Mouse (Mus musculus): ENCODE measurements at regions not wholly inside any gene's neighbourhood (a gene's known extent, or its start where the extent isn't known, plus 50 kb on each side); places are given as distances from the start of the nearest gene placed in this dataset.

DNA sequence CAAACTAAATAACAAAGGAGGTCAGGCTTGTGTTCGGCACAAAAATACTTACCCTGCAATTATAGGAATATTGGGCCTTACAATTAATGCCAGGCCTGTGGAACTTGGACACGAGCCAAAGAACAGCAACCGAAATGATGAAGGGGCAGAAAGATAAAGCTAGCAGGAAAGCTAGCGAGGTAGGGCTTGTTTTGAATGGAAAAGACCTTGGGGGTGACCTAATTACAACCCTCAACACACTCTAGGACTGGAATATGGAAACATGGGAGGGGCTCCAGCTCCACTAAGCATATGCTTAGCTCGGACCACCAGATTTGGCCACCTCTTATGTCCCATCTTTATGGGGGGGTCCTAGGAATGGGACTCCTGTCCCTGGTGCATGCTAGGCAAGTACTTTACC lies 362.8 kb downstream of the H2al1j start:
- H3K4me1 ChIP-seq (ENCODE audit: control insufficient read depth, insufficient read depth, low read length) = peaks cover 2% of the 10 kb centered on the region
- no peak overlapping the region for H3K9ac ChIP-seq (ENCODE audit: low read depth, poor library complexity, severe bottlenecking)
- no peak overlapping the region for H3K27ac ChIP-seq (ENCODE audit: insufficient read depth, low read length)
- no peak overlapping the region for H3K4me3 ChIP-seq (ENCODE audit: low read depth, low read length)
- H3K9me3 ChIP-seq (replicated peaks; ENCODE audit: control insufficient read depth, insufficient read depth, low read length, poor library complexity, severe bottlenecking) = no peaks in the 10 kb centered on the region
- no peaks in the 10 kb centered on the region for H3K27me3 ChIP-seq (ENCODE audit: control insufficient read depth, insufficient read depth, low read length, poor library complexity, severe bottlenecking)
- TF ChIP-seq CTCF (IDR thresholded peaks at IDR 0.05; ENCODE audit: low read depth, low read length) (no peak), EP300 (IDR thresholded peaks at IDR 0.05; ENCODE audit: insufficient read depth, low read depth, low read length) (no peak), POLR2A (IDR thresholded peaks at IDR 0.05; ENCODE audit: insufficient read depth, low read length) (no peak)
- H3K36me3 ChIP-seq (ENCODE audit: control insufficient read depth, insufficient read depth, low read length, poor library complexity, severe bottlenecking) = no peaks in the 10 kb centered on the region

DNA sequence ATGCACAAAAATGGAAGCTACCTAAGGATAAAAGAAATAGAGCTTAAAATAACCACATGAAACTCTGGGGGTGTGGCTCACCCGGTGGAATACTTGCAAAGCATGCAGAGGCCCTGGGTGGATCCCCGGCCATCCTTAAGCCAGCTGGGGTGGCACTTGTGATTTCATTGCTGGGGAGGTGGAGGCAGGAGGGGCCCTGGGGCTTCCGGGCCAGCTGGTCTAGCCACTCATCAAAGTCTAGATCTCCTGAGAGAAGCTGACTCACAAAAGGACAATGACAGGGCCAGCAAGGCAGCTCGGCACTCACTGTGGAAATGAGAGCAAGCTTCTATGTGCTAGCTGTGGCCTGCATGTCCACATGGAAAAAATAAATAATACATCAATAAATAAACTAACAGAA lies 363.4 kb downstream of the H2al1j start:
- no peak overlapping the region for H3K4me3 ChIP-seq (ENCODE audit: low read depth, low read length)
- no peak overlapping the region for H3K27ac ChIP-seq (ENCODE audit: insufficient read depth, low read length)
- no peaks in the 10 kb centered on the region for H3K9me3 ChIP-seq (replicated peaks; ENCODE audit: control insufficient read depth, insufficient read depth, low read length, poor library complexity, severe bottlenecking)
- H3K27me3 ChIP-seq (ENCODE audit: control insufficient read depth, insufficient read depth, low read length, poor library complexity, severe bottlenecking) = no peaks in the 10 kb centered on the region
- H3K4me1 ChIP-seq (ENCODE audit: control insufficient read depth, insufficient read depth, low read length) = peaks cover 2% of the 10 kb centered on the region
- TF ChIP-seq EP300 (IDR thresholded peaks at IDR 0.05; ENCODE audit: insufficient read depth, low read depth, low read length) (no peak), CTCF (IDR thresholded peaks at IDR 0.05; ENCODE audit: low read depth, low read length) (no peak), POLR2A (IDR thresholded peaks at IDR 0.05; ENCODE audit: insufficient read depth, low read length) (no peak)
- no peak overlapping the region for H3K9ac ChIP-seq (ENCODE audit: low read depth, poor library complexity, severe bottlenecking)
- H3K36me3 ChIP-seq (ENCODE audit: control insufficient read depth, insufficient read depth, low read length, poor library complexity, severe bottlenecking) = no peaks in the 10 kb centered on the region

DNA sequence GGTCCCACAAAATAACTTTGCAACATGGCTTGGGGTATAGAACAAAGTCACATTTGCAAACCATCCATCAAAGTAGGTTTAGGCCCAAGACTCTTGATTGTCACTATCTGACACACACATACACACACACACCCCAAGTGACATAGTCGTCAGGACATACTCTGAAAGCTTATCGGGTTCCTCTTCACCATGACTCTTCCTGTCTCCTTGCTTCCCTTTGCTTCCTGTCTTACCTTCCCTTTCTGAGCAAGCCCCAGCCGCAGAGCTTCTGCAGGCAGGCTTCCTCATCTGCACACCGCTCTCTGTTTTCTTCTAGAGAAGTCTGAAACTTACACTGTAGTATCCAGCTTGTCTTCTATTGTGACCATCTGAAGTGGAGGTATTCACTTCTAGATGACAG lies 368.9 kb downstream of the H2al1j start:
- no peak overlapping the region for H3K4me3 ChIP-seq (ENCODE audit: low read depth, low read length)
- H3K27ac ChIP-seq (ENCODE audit: insufficient read depth, low read length) = no peak overlapping the region
- H3K9me3 ChIP-seq (replicated peaks; ENCODE audit: control insufficient read depth, insufficient read depth, low read length, poor library complexity, severe bottlenecking) = no peaks in the 10 kb centered on the region
- no peaks in the 10 kb centered on the region for H3K4me1 ChIP-seq (ENCODE audit: control insufficient read depth, insufficient read depth, low read length)
- no peaks in the 10 kb centered on the region for H3K27me3 ChIP-seq (ENCODE audit: control insufficient read depth, insufficient read depth, low read length, poor library complexity, severe bottlenecking)
- no peak for TF ChIP-seq CTCF (IDR thresholded peaks at IDR 0.05; ENCODE audit: low read depth, low read length)
- H3K9ac ChIP-seq (ENCODE audit: low read depth, poor library complexity, severe bottlenecking) = no peak overlapping the region
- no peaks in the 10 kb centered on the region for H3K36me3 ChIP-seq (ENCODE audit: control insufficient read depth, insufficient read depth, low read length, poor library complexity, severe bottlenecking)

DNA sequence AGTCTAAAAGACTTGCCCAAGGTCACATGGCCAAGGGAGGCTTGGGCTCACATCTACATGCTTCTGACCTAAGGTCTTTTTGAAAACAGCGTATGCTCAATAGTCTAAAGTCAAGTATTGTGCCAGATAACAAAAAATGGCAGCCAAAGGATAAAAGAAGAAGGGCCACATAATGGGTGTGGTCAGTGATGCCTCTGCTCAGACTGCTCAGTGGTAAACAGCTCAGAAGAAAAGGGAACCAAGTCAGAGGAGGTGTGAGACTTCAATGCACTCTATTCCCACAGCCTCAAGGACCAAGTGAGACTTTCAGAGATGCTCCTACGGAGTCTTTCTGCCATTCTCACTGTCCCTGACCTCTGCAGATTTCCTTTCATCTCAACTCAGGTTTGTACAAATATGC lies 373.5 kb downstream of the H2al1j start:
- no peaks in the 10 kb centered on the region for H3K27me3 ChIP-seq (ENCODE audit: control insufficient read depth, insufficient read depth, low read length, poor library complexity, severe bottlenecking)
- TF ChIP-seq EP300 (IDR thresholded peaks at IDR 0.05; ENCODE audit: insufficient read depth, low read depth, low read length) = no peak
- TF ChIP-seq CTCF (IDR thresholded peaks at IDR 0.05; ENCODE audit: low read depth, low read length) = no peak
- no peak for TF ChIP-seq POLR2A (IDR thresholded peaks at IDR 0.05; ENCODE audit: insufficient read depth, low read length)
- no peak overlapping the region for H3K27ac ChIP-seq (ENCODE audit: insufficient read depth, low read length)
- H3K4me3 ChIP-seq (ENCODE audit: low read depth, low read length) = no peak overlapping the region
- no peaks in the 10 kb centered on the region for H3K4me1 ChIP-seq (ENCODE audit: control insufficient read depth, insufficient read depth, low read length)
- no peaks in the 10 kb centered on the region for H3K36me3 ChIP-seq (ENCODE audit: control insufficient read depth, insufficient read depth, low read length, poor library complexity, severe bottlenecking)
- H3K9ac ChIP-seq (ENCODE audit: low read depth, poor library complexity, severe bottlenecking) = no peak overlapping the region
- H3K9me3 ChIP-seq (replicated peaks; ENCODE audit: control insufficient read depth, insufficient read depth, low read length, poor library complexity, severe bottlenecking) = no peaks in the 10 kb centered on the region

DNA sequence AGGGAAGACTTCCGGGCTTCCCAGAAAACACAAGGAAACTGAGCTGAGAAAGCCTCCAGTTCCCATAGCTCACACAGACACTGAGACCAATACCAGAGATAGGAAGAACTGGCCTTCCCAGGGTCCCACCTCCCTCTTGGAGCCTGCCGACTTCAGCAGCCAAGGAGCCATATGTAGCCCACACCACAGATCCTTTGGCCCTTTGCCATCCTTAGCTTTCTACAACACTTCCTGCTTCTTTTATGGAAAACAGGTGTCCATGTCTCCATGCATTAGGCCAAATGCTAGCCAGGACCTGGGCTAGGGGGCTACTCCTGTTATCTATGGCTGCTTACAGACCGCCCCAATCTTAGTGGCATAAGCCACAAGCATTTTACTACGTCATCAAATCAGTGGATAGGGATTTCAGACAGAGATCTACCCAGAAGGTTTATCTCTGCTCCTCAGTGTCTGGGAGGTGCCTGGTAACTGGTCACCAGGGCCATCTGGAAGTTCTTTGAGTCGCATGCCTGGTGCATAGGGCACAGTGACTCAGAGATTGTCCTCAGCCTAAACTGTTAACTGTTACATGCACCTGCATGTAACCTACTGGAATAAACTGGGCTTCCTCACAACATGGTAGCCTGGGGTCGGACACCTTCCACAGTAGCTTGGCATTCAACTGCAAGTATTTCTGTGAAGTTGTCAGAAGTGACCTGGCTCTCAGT lies 378.4 kb downstream of the H2al1j start:
- Histone ChIP-seq H3K4me1 (ENCODE audit: control insufficient read depth, insufficient read depth, low read length) (no peaks in the 10 kb centered on the region), H3K9ac (ENCODE audit: low read depth, poor library complexity, severe bottlenecking) (no peak overlapping the region), H3K27ac (ENCODE audit: insufficient read depth, low read length) (no peak overlapping the region), H3K9me3 (replicated peaks; ENCODE audit: control insufficient read depth, insufficient read depth, low read length, poor library complexity, severe bottlenecking) (no peaks in the 10 kb centered on the region), H3K36me3 (ENCODE audit: control insufficient read depth, insufficient read depth, low read length, poor library complexity, severe bottlenecking) (no peaks in the 10 kb centered on the region), H3K27me3 (ENCODE audit: control insufficient read depth, insufficient read depth, low read length, poor library complexity, severe bottlenecking) (no peaks in the 10 kb centered on the region), H3K4me3 (ENCODE audit: low read depth, low read length) (no peak overlapping the region)
- TF ChIP-seq CTCF (IDR thresholded peaks at IDR 0.05; ENCODE audit: low read depth, low read length) = no peak
- TF ChIP-seq POLR2A (IDR thresholded peaks at IDR 0.05; ENCODE audit: insufficient read depth, low read length) = no peak
- no peak for TF ChIP-seq EP300 (IDR thresholded peaks at IDR 0.05; ENCODE audit: insufficient read depth, low read depth, low read length)

DNA sequence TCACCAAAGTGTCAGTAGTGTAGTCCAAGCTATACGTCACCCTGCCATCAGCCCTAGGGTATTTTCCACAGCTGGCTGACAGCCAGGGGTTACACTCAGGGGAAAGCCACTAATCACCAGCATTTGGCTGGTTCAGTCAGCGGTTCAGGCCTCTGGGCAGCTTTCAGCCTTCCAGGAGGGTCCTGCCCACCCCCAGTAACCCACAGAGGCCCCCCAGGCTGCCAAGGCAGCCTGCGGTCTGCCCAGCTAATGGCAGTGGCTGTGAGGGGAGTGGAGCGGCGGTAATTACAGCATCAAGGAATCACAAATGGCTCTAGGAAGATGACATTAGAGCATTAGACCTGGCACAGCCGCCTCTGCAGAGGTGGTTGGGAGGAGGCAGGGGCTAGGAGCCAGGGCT lies 379.7 kb downstream of the H2al1j start:
- H3K27me3 ChIP-seq (ENCODE audit: control insufficient read depth, insufficient read depth, low read length, poor library complexity, severe bottlenecking) = no peaks in the 10 kb centered on the region
- TF ChIP-seq CTCF (IDR thresholded peaks at IDR 0.05; ENCODE audit: low read depth, low read length) (no peak), POLR2A (IDR thresholded peaks at IDR 0.05; ENCODE audit: insufficient read depth, low read length) (no peak), EP300 (IDR thresholded peaks at IDR 0.05; ENCODE audit: insufficient read depth, low read depth, low read length) (no peak)
- H3K4me1 ChIP-seq (ENCODE audit: control insufficient read depth, insufficient read depth, low read length) = no peaks in the 10 kb centered on the region

More for the DNA sequence above, 379.7 kb downstream of the H2al1j start:
- H3K9me3 ChIP-seq (replicated peaks; ENCODE audit: control insufficient read depth, insufficient read depth, low read length, poor library complexity, severe bottlenecking) = no peaks in the 10 kb centered on the region
- H3K36me3 ChIP-seq (ENCODE audit: control insufficient read depth, insufficient read depth, low read length, poor library complexity, severe bottlenecking) = no peaks in the 10 kb centered on the region
- H3K9ac ChIP-seq (ENCODE audit: low read depth, poor library complexity, severe bottlenecking) = no peak overlapping the region
- H3K27ac ChIP-seq (ENCODE audit: insufficient read depth, low read length) = no peak overlapping the region
- no peak overlapping the region for H3K4me3 ChIP-seq (ENCODE audit: low read depth, low read length)
